Mouse (Mus musculus) ZHBTc4 (cell line): ENCODE measurements around the gene Osbpl5.
"Not testable (repeated sequence)": the region's sequence is repeated elsewhere in the genome, so short reads cannot be mapped to it uniquely, and the experiment has no call there.

Source experiments
- DNase-seq: peaks from one replicate; pipeline ENCODE4 v3.0.0-alpha.2; 2011; ENCODE audit warnings: low read depth, low spot score

The Osbpl5 gene

GRCm38 (mm10) chr7:143649034-143649768 is 107.6 kb downstream of the Osbpl5 start, which contains the start of gene Tnfrsf22:
Gene Tnfrsf22 (minus strand): TSS chr7:143649661.
- DNase-seq = peak; percentile 94

DNA sequence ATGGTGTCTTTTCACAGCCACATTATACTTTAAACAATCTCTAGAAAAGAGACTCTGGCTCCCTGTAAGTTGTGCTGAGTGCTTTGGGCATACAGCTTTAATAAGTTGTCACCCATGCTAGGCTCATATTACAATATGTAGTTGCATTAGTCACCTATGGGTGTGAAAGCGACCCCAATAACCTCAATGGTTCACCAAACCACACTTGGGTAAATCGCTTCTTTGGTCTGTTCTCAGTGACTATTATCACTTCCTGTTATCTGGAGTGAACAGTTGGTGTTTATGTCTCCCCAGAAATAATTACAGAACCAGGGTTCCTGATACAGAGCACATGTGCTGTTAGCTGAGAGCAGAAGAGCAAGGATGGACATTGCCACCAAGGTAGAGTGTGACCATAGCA is 112.8 kb downstream of the Osbpl5 start:
- DNase-seq = not testable (repeated sequence)
